Mouse (Mus musculus): ENCODE measurements at regions not wholly inside any gene's neighbourhood (a gene's known extent, or its start where the extent isn't known, plus 50 kb on each side); places are given as distances from the start of the nearest gene placed in this dataset.

DNA sequence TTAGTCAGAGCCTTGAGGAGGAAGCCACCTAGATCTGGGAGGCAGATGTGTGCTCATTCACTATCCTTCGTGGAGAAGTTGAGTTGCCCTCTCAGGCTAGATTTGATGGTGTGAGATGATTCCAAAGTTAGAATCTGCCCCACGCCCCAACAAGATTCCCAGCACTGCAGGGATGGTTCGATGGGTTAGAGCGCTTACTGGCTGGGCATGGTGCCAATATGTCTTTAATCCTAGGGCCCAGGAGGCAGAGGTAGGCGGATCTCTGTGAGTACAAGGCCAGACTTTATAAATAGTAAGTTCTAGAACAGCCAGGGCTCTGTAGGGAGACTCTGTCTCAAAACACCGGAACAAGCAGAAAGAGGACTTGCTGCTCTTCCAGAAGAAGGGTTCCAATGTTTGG, 65.3 kb upstream of the Wnt7b start:
- H3K4me2 ChIP-seq, result no peak overlapping the region
- H3K9me3 ChIP-seq (replicated peaks; ENCODE audit: control insufficient read depth, low read length), result no peaks in the 10 kb centered on the region
- peaks cover 33% of the 10 kb centered on the region for H3K27me3 ChIP-seq (ENCODE audit: control insufficient read depth, insufficient read depth, low read length)
- H3K27ac ChIP-seq (ENCODE audit: low read depth, low read length), result no peak overlapping the region
- H3K36me3 ChIP-seq (ENCODE audit: control insufficient read depth, insufficient read depth, low read length), result no peaks in the 10 kb centered on the region
- no peak overlapping the region for H3K9ac ChIP-seq (ENCODE audit: low read depth, low read length)
- ATAC-seq (replicated peaks; ENCODE audit: insufficient number of reproducible peaks, low FRiP score, low TSS enrichment), result no peak
- 69% methylated on average over 6 of the region's 6 CpGs for WGBS (ENCODE audit: insufficient replicate concordance)
- no peaks in the 10 kb centered on the region; the same call in 1 of the 2 replicates for H3K4me1 ChIP-seq (ENCODE audit: control insufficient read depth, insufficient read depth, low read length)
- no peak overlapping the region for H3K4me3 ChIP-seq (ENCODE audit: low read depth, low read length)

DNA sequence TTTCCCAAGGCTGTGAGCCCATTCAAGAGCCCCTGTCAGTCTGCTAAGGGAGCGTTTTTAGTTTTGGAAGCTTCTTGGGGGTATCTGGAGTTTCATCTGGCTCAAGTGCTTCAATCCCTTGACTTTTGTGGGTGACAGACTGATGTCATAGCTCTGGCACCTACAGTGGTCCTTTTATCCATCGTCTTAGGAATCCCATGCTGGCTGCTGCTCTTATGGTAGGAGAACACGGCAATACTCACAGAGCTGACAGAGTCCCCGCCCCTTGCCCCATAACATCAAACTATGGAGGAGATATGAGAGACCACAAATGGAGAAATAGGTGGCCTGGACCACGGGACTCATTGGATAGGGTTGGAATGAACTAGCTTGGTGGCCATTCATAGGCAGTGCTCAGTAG, 68.0 kb upstream of the Wnt7b start:
- H3K9ac ChIP-seq (ENCODE audit: low read depth, low read length), result no peak overlapping the region
- WGBS (ENCODE audit: insufficient replicate concordance), result 69% methylated on average over 5 of the region's 5 CpGs
- no peak for ATAC-seq (replicated peaks; ENCODE audit: insufficient number of reproducible peaks, low FRiP score, low TSS enrichment)
- H3K36me3 ChIP-seq (ENCODE audit: control insufficient read depth, insufficient read depth, low read length), result no peaks in the 10 kb centered on the region
- no peak overlapping the region for H3K27ac ChIP-seq (ENCODE audit: low read depth, low read length)
- H3K4me2 ChIP-seq, result no peak overlapping the region
- H3K27me3 ChIP-seq (ENCODE audit: control insufficient read depth, insufficient read depth, low read length), result peaks cover 26% of the 10 kb centered on the region
- no peaks in the 10 kb centered on the region for H3K9me3 ChIP-seq (replicated peaks; ENCODE audit: control insufficient read depth, low read length)
- H3K4me3 ChIP-seq (ENCODE audit: low read depth, low read length), result no peak overlapping the region
- H3K4me1 ChIP-seq (ENCODE audit: control insufficient read depth, insufficient read depth, low read length), result peaks cover 3% of the 10 kb centered on the region

DNA sequence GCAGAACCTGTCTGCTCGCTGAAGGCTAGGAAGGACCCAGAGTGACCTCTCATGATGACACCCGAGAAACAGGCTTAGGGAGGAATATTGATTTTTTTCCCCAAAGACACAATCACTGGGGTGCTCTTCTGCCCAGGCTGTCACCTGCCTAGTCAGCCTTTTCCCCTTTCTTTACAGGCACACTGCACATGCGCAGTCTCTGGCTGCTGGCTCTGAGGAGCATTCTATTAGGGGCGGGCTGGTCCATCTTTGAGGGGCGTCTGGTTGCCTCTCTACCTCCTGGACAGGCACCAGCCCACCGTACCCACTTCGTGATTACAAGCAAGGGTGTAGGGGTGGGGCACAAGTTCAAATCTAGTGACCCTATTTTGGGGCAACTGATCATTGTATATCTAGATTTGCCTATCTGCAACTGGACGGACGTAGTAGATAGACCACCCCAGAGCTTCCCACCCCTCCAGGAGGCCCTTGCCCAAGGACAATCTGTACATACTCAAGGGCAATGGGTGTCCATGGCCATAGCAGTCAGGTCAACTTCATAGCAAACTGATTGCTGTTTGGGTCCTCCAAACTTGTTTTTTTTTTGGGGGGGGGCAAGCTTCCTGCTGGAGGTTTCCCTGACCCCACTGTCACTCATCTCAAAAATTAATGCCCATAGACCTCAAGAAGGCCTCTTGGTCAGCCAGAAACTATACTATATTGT, 69.6 kb upstream of the Wnt7b start:
- H3K4me2 ChIP-seq, result no peak overlapping the region
- H3K27ac ChIP-seq (ENCODE audit: low read depth, low read length), result no peak overlapping the region
- H3K36me3 ChIP-seq (ENCODE audit: control insufficient read depth, insufficient read depth, low read length), result no peaks in the 10 kb centered on the region
- H3K27me3 ChIP-seq (ENCODE audit: control insufficient read depth, insufficient read depth, low read length), result peaks cover 23% of the 10 kb centered on the region
- no peak overlapping the region for H3K9ac ChIP-seq (ENCODE audit: low read depth, low read length)
- H3K4me3 ChIP-seq (ENCODE audit: low read depth, low read length), result no peak overlapping the region
- 68% methylated on average over 9 of the region's 9 CpGs for WGBS (ENCODE audit: insufficient replicate concordance)
- peaks cover 3% of the 10 kb centered on the region for H3K4me1 ChIP-seq (ENCODE audit: control insufficient read depth, insufficient read depth, low read length)
- ATAC-seq (replicated peaks; ENCODE audit: insufficient number of reproducible peaks, low FRiP score, low TSS enrichment), result no peak
- no peaks in the 10 kb centered on the region for H3K9me3 ChIP-seq (replicated peaks; ENCODE audit: control insufficient read depth, low read length)

DNA sequence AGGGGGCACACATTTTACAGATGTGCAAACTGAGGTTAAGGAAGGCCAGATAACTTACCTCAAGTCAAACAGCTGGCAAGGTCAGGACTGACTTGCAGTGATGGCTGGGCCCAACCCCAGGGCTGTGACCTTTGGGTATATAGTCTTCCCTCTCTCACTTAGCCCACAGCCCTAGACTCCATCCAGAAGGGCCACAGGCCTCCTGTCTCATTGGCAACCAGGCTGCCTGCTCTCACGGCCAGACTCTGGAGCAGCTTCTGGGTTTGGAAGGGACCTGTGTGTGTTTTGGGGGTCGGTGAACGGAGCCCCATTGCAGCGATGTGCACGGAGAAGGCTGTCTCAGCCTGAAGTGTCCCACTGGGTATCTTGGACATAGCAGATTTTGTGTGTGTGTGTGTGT, 70.2 kb upstream of the Wnt7b start:
- no peak for ATAC-seq (replicated peaks; ENCODE audit: insufficient number of reproducible peaks, low FRiP score, low TSS enrichment)
- H3K9ac ChIP-seq (ENCODE audit: low read depth, low read length), result no peak overlapping the region
- H3K4me1 ChIP-seq (ENCODE audit: control insufficient read depth, insufficient read depth, low read length), result peaks cover 3% of the 10 kb centered on the region

GRCm38 (mm10) chr15:85652871-85653337, 70.6 kb upstream of the Wnt7b start:
- WGBS (ENCODE audit: insufficient replicate concordance), result 72% methylated on average over 9 of the region's 9 CpGs
- H3K4me3 ChIP-seq (ENCODE audit: low read depth, low read length), result no peak overlapping the region
- H3K4me2 ChIP-seq, result peak overlapping the region; percentile 56; the same call in 1 of the 2 replicates
- ATAC-seq (replicated peaks; ENCODE audit: insufficient number of reproducible peaks, low FRiP score, low TSS enrichment), result no peak
- no peaks in the 10 kb centered on the region for H3K36me3 ChIP-seq (ENCODE audit: control insufficient read depth, insufficient read depth, low read length)
- H3K27me3 ChIP-seq (ENCODE audit: control insufficient read depth, insufficient read depth, low read length), result peaks cover 21% of the 10 kb centered on the region
- H3K9ac ChIP-seq (ENCODE audit: low read depth, low read length), result 0 out of 2 replicates have a peak overlapping the region, but pooled peaks have one; percentile 28
- H3K27ac ChIP-seq (ENCODE audit: low read depth, low read length), result no peak overlapping the region
- peaks cover 3% of the 10 kb centered on the region for H3K4me1 ChIP-seq (ENCODE audit: control insufficient read depth, insufficient read depth, low read length)
- no peaks in the 10 kb centered on the region for H3K9me3 ChIP-seq (replicated peaks; ENCODE audit: control insufficient read depth, low read length)

More for the DNA sequence above, 70.2 kb upstream of the Wnt7b start:
- no peaks in the 10 kb centered on the region for H3K36me3 ChIP-seq (ENCODE audit: control insufficient read depth, insufficient read depth, low read length)
- 80% methylated on average over 5 of the region's 5 CpGs for WGBS (ENCODE audit: insufficient replicate concordance)
- H3K4me3 ChIP-seq (ENCODE audit: low read depth, low read length), result no peak overlapping the region
- no peaks in the 10 kb centered on the region for H3K9me3 ChIP-seq (replicated peaks; ENCODE audit: control insufficient read depth, low read length)
- peaks cover 21% of the 10 kb centered on the region for H3K27me3 ChIP-seq (ENCODE audit: control insufficient read depth, insufficient read depth, low read length)
- H3K27ac ChIP-seq (ENCODE audit: low read depth, low read length), result no peak overlapping the region
- no peak overlapping the region for H3K4me2 ChIP-seq

- WGBS (ENCODE audit: insufficient replicate concordance), result 43% methylated on average over 30 of the region's 32 CpGs
- H3K4me3 ChIP-seq (ENCODE audit: low read depth, low read length), result peak overlapping the region; percentile 24; the same call in 1 of the 2 replicates
- peak overlapping the region; percentile 51; the same call in 1 of the 2 replicates for H3K27ac ChIP-seq (ENCODE audit: low read depth, low read length)
- H3K9me3 ChIP-seq (replicated peaks; ENCODE audit: control insufficient read depth, low read length), result no peaks in the 10 kb centered on the region
- peak; percentile 64 for ATAC-seq (replicated peaks; ENCODE audit: insufficient number of reproducible peaks, low FRiP score, low TSS enrichment)
- H3K36me3 ChIP-seq (ENCODE audit: control insufficient read depth, insufficient read depth, low read length), result no peaks in the 10 kb centered on the region
- H3K4me2 ChIP-seq, result peak overlapping the region; percentile 56
- peaks cover 19% of the 10 kb centered on the region for H3K27me3 ChIP-seq (ENCODE audit: control insufficient read depth, insufficient read depth, low read length)
- peaks cover 3% of the 10 kb centered on the region for H3K4me1 ChIP-seq (ENCODE audit: control insufficient read depth, insufficient read depth, low read length)
- peak overlapping the region; percentile 72 for H3K9ac ChIP-seq (ENCODE audit: low read depth, low read length)
Observed at GRCm38 (mm10) chr15:85653421-85654401, 71.4 kb upstream of the Wnt7b start.

DNA sequence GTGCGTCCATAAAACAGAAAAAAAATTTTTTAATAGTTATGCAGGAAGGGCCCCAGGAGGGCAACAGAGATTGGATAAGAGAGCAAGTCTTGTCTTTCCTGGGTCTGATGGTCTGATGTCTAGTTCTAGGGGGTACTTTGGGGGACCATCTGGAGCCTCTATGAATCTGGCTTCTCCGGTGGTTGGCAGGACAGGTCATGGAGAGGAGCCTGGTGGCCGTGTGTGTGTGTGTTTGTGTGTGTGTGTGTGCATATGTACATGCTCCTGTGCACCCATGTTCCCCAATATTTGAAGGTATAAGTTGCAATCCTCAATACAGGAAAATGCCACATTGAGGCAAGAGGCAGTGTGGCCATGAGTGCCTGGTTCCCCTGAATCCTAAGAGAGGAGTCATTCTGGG, 72.5 kb upstream of the Wnt7b start:
- H3K27ac ChIP-seq (ENCODE audit: low read depth, low read length), result no peak overlapping the region
- no peak for ATAC-seq (replicated peaks; ENCODE audit: insufficient number of reproducible peaks, low FRiP score, low TSS enrichment)
- no peaks in the 10 kb centered on the region for H3K9me3 ChIP-seq (replicated peaks; ENCODE audit: control insufficient read depth, low read length)
- no peak overlapping the region for H3K9ac ChIP-seq (ENCODE audit: low read depth, low read length)
- 90% methylated on average over 3 of the region's 3 CpGs for WGBS (ENCODE audit: insufficient replicate concordance)
- H3K27me3 ChIP-seq (ENCODE audit: control insufficient read depth, insufficient read depth, low read length), result peaks cover 22% of the 10 kb centered on the region
- H3K36me3 ChIP-seq (ENCODE audit: control insufficient read depth, insufficient read depth, low read length), result no peaks in the 10 kb centered on the region
- H3K4me1 ChIP-seq (ENCODE audit: control insufficient read depth, insufficient read depth, low read length), result peaks cover 3% of the 10 kb centered on the region
- no peak overlapping the region for H3K4me2 ChIP-seq
- no peak overlapping the region for H3K4me3 ChIP-seq (ENCODE audit: low read depth, low read length)

GRCm38 (mm10) chr15:85655751-85656167, 73.5 kb upstream of the Wnt7b start:
- Histone ChIP-seq H3K36me3 (ENCODE audit: control insufficient read depth, insufficient read depth, low read length) (no peaks in the 10 kb centered on the region), H3K4me3 (ENCODE audit: low read depth, low read length) (no peak overlapping the region), H3K27me3 (ENCODE audit: control insufficient read depth, insufficient read depth, low read length) (peaks cover 26% of the 10 kb centered on the region), H3K4me2 (no peak overlapping the region), H3K27ac (ENCODE audit: low read depth, low read length) (no peak overlapping the region), H3K4me1 (ENCODE audit: control insufficient read depth, insufficient read depth, low read length) (peaks cover 6% of the 10 kb centered on the region), H3K9me3 (replicated peaks; ENCODE audit: control insufficient read depth, low read length) (no peaks in the 10 kb centered on the region), H3K9ac (ENCODE audit: low read depth, low read length) (peak overlapping the region; percentile 22; the same call in 1 of the 2 replicates)
- 52% methylated on average over 6 of the region's 6 CpGs for WGBS (ENCODE audit: insufficient replicate concordance)
- no peak for ATAC-seq (replicated peaks; ENCODE audit: insufficient number of reproducible peaks, low FRiP score, low TSS enrichment)

Data from heart, embryonic 11.5 days (tissue).